Mouse (Mus musculus) ovary, postnatal 14 days (tissue): ENCODE results near the gene Fam151b.

Source experiments
- DNase-seq: peaks from one replicate; pipeline ENCODE4 v3.0.0; 2022; ENCODE audit warnings: low spot score

The Fam151b gene

DNA sequence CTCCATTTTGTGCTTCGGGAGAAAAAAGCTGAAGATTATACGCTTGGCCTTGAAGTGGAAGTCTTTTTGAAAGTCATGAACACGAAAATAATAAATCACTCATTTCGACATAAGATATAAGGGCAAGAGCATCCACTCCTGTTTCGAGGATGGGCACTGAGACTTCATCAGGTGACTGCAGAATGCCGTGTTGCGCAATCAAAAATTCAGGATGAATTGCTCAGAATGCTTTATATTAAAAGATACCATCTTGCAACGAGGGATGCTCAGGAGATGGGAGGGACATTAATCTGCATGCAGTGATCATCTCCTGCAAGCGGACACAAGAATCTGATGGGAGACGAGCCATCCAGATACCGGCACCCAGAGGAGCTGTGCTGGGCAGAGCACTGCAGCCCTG is 64.2 kb downstream of the Fam151b start:
- DNase-seq = no peak

DNA sequence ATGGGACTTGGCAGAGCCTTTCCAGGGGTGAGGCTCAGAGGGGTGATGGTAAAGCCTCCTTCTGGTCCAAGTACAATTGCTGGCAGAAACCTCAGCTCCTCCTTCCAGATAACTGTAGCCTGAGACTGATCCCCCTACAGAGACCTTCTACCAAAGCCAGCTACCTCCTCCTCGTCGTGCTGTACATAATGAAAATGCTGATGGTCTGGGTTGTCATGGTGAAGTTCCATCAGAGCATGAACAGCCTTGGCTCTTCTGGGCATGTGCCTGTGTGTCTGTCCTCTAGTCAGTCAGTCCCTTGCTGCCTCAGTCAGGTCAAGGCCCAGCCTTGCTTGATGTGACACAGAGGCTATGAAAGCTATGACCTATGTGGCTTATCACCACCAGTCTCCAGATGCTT is 73.3 kb downstream of the Fam151b start:
- DNase-seq = no peak

DNA sequence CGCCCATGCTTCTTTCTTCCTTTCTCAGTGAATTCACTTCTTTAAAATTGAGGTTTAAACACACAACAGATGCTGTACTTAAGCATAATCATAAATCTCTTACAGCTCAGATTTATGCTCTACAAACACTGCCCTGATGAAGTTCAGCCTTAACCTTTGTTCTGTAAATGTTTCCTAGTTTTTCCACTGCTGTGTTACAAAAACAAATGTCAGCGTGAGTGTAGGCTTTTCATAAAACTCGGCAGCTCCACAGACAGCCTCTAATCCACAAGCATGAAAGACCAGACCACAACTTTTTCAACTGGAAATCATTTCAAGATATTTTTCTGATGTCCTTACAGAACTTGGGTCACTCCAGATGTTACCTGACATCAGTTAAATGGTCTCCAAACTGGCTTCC is 80.3 kb downstream of the Fam151b start:
- DNase-seq = no peak

DNA sequence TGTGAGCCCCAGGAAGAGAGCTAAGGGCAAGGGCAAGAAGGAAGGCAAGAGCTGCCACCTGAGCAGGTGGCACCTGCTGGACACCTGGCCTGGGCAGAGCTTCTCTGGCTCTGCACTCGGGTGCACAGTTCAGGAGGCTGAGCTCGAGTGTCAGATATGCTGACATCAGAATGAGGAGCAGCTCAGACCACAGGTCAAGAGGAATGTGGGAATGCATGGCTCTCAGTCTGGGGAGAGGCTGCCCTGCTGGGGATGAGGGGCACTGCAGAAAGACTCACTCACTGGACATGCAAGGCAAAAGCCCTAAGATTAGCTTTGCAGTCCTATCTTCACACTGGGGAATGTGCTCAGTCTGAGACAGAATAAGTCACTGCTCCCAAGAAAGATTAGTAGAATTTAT is 81.8 kb downstream of the Fam151b start:
- no peak for DNase-seq
